Mouse (Mus musculus): ENCODE results near the gene Tmem258.

Gene Tmem258

DNA sequence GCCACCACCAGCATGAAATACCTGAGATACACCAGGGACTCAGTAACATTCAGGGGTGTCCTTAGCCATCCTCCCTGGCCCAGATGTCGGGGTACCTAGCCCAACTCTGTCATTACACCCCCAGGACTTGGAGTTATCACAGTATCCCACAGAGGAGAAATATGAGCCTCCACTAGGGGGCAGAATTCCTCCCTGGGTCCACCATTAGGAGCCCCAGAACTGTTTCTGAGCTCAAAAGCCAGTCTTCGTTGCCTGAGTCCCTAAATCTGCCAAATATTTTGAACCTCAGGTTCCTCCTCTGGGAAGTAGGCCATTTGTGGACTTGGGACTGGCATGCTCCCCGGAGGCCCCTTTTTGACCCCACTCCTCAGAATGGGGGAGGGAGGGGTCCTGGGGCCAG lies 15.3 kb downstream of the Tmem258 start:
- in situ Hi-C loops (cut with MboI, MseI): no loop called here

DNA sequence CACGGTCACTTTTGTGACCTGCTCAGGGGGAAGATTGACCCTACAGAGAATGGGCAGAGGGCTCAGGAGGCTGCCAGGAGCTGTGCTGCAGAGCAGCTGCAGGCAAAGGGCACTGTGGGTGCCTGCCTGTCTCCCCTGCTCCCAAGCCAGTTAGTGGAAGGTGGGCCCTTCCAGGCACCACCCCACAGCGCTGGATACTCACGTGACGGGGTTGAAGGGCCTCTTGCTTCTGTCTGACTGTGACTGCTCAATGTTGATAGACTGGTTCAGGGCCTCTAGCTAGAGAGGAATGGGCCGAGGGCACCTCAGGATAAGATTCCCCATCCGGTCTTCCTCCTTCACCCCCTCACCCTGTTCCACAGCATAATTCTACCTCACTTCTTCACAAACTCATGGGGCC lies 15.8 kb downstream of the Tmem258 start:
- in situ Hi-C loops (cut with MboI, MseI): no loop called here

- in situ Hi-C loops (cut with MboI, MseI): no loop called here
Observed at GRCm38 (mm10) chr19:10221585-10221984, 17.8 kb downstream of the Tmem258 start.

GRCm38 (mm10) chr19:10222656-10223055 lies 18.8 kb downstream of the Tmem258 start:
- in situ Hi-C loops (cut with MboI, MseI): no loop called here

GRCm38 (mm10) chr19:10223561-10223960 lies 19.7 kb downstream of the Tmem258 start:
- in situ Hi-C loops (cut with MboI, MseI): no loop called here

GRCm38 (mm10) chr19:10224637-10225453 lies 21.0 kb downstream of the Tmem258 start:
- in situ Hi-C loops (cut with MboI, MseI): no loop called here

DNA sequence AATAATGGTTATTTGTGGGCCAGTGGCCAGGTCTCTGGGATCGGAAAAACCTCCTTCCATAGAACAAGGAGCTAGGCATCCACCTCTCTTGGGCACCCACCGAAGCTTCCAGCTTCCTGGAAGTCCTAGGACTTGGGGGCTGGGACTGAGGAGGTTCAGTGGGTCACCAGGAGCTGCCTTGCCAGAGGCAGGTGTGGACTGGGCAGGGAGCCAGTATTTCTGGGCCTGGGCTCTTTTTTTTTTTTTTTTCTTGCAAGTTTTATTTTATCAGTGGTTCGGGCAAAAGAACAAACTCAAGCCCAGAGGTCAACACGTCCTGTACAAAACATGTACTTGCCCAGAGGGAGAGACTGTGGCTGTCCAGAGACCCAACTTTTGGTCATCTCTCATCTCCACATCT lies 22.0 kb downstream of the Tmem258 start:
- in situ Hi-C loops (cut with MboI, MseI): no loop called here

DNA sequence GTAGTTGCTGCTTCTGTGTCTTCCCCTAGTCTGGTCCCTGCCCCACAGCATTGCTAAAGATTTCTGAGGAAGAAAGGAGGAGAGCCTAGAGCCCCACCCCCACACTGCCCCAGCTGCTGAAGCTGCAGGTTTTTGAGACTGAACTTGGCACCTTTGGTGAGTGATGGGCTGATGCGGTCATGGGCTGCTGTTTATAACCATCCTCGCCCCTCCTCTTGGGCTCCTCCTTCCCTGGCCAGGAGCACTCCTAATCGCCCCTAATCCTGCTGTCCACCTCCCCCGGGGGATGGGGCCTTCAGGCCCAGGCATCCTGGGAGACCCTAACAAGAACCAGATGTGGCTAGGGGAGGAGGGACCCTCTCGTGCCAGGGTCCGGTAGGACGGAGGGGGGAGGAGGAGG lies 27.2 kb downstream of the Tmem258 start:
- in situ Hi-C loops (cut with MboI, MseI): no loop called here

DNA sequence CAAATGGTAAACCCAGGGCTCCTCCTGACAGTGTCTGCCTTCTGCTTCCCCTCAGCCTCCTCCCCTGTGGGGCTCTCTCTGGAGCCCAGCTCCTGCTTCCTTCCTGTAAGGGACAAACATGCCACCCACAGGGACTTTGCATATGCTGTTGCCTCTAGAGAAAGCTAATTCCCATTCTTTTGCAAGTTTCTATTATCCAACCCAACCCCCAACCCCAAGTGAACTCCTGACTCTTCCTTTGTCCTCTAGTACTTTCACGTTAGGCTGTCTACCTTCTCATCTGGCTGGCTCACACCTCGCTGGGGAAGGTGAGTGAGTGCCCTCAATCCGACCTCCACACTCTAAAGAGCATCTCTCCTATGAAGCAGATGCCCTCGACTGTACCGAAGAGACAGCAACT lies 28.1 kb downstream of the Tmem258 start:
- in situ Hi-C loops (cut with MboI, MseI): no loop called here

DNA sequence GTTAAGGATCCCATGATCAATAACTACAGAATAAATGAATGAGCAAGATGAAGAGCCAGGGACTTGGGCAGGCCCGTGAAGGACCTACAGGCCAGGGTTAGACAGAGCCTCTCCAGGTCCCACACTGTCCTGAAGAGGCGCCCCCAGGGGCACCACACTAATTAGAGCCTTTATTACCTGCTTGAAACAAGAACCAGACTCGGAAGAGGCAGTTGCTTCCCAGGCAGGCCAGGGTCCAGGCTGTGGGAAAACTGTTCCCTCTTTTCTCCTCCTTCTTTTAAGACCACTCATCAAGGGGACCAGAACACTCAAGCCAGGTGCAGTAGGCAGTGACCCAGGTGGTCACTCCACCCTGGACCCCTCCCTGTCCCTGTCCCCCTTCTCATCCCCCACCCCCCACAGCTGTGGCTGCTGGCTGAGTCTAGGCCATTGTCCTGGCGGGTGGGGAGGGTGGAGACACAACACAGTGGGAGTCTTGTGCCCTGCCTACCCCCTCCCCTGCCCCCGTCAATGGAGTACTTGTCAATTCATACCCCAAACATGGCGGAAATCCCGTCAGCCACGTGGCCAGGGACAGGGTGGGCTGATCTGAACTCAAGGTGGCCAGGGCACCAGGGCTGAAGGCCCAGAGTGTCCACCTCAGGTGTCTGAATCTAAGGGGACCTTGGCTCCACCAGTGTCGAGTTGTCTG lies 28.7 kb downstream of the Tmem258 start:
- in situ Hi-C loops (cut with MboI, MseI): no loop called here

DNA sequence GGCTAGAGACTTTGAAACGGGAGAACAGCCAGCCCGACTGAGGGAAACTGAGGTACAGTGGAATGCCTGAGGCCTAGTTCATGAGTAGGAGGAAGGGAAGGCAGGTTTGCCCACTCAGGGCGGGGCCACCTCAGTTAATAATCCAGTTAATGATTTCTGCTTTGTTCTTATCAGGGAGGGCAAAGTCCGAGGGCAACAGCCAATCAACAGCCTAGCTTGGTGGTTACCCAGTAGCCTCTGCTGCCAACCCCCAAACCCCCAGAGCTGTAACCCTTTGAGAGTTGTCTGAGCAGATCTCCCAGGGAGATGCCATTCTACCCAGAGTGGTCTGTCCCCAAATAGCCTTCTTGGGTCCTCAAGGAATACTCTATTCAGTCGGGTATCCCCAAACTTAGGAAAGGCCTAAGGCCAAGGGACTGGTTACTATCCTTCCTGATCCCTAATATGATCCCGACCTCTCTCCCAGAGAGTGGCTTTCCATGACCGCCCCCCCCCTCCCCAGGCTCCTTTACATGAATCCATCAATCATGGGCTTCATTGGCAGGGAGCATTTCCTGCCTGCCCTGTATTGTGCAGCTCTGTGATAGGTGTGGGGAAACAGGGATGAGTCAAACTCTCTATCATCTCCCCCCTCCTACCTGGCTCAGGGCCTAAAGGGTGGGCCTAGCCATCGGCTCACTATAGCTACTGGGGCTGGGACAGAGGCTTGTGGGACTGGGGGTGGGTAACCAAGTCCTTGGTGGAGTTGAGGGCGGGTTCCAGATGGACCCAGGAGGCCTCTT lies 32.2 kb downstream of the Tmem258 start:
- in situ Hi-C loops (cut with MboI, MseI): no loop called here

GRCm38 (mm10) chr19:10238477-10238876 lies 34.7 kb downstream of the Tmem258 start:
- in situ Hi-C loops (cut with MboI, MseI): no loop called here

GRCm38 (mm10) chr19:10239419-10239818 lies 35.6 kb downstream of the Tmem258 start:
- in situ Hi-C loops (cut with MboI, MseI): no loop called here

GRCm38 (mm10) chr19:10239975-10240653 lies 36.3 kb downstream of the Tmem258 start:
- in situ Hi-C loops (cut with MboI, MseI): no loop called here

DNA sequence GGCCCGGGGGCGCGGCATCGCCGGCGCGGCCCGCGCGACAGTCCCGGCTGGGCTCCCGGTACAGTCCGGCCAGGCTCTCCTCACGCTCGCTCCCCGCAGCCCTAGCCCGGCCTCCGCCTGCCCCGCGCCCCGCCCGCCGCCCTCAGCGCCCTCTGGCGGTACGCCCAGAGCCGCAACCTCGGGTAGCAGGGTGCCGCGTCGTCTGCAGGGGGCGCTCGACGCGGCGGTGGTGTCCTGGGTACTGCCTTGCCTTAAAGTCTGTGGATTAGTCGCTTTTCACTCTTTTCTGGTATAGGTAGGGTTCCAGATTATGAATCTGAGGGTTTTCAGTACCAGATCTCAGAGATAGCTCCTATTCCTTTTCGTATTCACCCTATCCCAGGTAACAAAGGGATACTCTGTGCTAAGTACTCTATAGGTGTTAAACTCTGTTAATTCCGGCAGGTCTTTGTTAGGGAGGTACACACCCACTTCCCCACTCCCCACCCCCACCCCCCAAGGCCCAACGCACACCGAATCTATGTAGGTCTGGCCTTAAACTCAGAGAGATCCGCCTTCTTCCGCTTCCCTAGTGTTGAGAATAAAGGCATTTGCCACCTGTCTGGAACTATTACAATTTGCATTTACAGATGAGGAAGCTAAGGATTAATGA lies 37.0 kb downstream of the Tmem258 start, which contains the start of gene Myrf:
Gene Myrf, minus strand, starts transcription at position 95 of the 652 bp plus-strand sequence.
- in situ Hi-C loops (cut with MboI, MseI): no loop called here

- in situ Hi-C loops (cut with MboI, MseI): no loop called here
Observed at GRCm38 (mm10) chr19:10242916-10243315, 39.1 kb downstream of the Tmem258 start.

GRCm38 (mm10) chr19:10244183-10244582 lies 40.4 kb downstream of the Tmem258 start:
- in situ Hi-C loops (cut with MboI, MseI): no loop called here

DNA sequence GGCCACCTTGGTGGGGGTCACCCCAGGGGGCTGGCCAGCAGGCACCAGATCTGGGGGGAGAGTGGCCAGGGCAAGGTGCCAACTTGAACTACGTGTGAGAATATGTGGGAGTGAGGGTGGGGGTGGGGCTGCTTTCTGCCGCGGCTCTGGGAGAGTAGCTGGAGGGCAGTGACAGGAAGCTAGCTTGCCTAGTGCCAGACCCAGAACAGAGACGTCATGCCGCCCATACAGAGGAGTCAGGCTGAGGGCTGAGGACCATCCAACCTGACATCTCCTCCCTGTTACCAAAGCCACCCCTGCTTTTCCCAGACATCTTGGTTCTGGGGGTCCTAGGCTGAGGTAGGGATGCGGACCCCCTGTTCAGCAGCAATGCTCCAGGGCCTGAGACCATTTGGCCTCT lies 43.4 kb downstream of the Tmem258 start:
- in situ Hi-C loops (cut with MboI, MseI): no loop called here

GRCm38 (mm10) chr19:10248128-10248527 lies 44.3 kb downstream of the Tmem258 start:
- in situ Hi-C loops (cut with MboI, MseI): no loop called here

All from regulatory T cell (primary cell).